Mouse (Mus musculus) left cerebral cortex, adult 18-20 months (tissue): Measurements from ENCODE around the gene Ankrd49. TPM values are rescaled to one million over a fixed set of nuclear protein-coding genes. Genes with fewer than 3 reads are reported as not detected.

Experiments used
- DNase-seq, 2 experiments: peaks; one replicate each; pipeline ENCODE4 v3.0.0; 2021 to 2022; ENCODE audit warnings: low spot score in 2 of 2, mixed read lengths in 1 of 2
- total RNA-seq, 2 experiments: library from RNA; stranded (reverse); gene quantifications; 2 replicates each; pipeline ENCODE4 v1.2.3; 2021

Gene Ankrd49
- total RNA-seq, 2 experiments from 2014 or later: 11.1 to 11.3 TPM

DNA sequence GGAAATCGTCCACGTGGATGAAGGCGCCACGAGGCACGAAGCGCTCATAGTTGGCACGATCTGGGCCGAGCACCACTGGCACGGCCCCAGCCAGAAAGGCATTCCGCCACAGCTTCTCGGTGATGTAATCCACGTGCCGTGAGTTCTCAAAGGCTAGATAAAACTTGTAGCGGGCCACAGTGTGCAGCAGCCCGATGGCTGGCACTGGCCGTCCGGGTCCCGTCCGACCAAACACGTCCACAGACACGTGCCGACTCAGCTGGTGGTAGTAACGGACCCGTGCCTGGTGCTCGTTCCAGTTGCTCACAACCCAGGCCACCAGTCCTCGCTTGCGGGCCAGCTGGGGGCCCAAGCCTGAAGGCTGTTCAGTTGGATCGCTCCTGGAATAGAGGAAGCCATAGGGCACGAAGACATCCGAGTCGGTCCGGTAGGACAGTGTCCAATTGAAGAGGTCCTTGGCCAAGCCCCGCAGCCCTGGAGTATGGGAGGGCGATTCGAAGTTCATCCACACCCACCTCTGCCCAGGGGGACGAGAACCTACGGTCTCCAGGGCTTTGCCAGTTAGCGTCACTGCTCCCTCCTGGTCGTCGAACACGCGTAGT lies 33.7 kb downstream of the Ankrd49 start:
- no peak for DNase-seq

DNA sequence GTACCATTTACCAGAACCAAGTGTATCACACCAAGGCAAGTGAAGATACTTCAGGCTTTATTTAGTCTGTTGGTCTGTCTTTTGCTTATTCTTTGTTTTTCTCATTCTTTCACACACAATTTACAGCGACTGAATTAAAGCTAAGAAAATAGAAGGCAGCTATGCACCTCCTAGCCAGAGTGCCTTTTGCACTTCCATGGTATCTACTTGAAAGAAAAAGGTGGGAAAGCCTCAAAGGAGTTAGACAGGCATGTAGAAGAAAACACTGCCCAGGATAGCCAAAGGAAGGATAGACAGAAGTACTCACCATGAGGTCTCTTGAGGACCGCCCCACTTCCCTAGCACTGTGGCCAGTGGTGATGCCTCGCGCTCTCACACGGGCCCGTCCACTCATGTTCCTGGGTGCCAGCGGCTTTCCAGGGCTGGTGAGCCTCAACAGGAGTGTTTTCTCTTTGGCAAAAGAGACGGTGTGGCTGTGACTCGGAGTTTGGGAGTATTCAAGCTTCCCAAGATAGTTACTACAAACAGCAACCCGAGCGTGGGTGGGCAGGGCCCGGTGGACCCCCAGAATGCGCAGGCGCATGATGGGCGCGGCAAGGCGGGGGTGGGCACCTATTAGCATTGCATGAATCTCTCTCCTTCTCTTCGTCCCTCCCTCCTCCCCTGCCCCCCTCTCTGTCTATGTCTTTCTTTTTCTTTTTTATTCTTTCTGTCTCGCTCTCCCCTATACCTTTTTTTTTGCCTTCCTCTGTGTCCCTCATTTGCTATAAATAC lies 44.3 kb downstream of the Ankrd49 start, which contains the start of gene Piwil4:
Piwil4 (minus strand) TSS at position 583 of the 774 bp plus-strand sequence.
- no peak for DNase-seq

DNA sequence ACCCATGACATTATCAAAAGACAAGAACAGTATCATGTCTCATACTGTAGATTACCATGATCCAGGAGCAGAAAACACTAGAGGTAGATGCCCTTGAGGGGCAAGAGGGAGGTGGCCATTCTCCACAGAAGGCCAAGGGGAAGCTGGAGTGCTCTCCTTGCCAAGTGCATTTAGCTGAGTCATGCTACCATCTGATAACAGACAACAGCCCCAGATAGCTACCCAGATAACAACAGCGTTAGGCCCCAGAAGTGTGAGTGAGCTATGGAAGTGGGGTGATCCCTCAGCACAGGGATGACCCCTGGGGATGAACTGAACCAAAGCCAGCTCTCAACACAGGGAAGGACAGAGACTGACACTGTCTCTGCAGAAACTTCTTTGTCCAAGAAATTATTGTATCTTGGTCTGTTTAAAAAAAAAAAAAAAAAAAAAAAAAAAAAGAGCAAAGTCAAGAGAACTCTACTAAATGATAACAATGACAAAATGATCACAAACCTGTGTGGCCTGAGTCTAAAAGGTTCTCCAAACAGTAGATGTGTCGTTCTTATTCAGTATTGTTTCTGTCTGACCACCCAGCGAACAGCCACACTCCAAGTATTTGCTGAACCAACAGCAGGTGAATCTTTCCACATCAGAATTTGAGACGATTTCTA lies 45.0 kb downstream of the Ankrd49 start:
- no peak for DNase-seq

DNA sequence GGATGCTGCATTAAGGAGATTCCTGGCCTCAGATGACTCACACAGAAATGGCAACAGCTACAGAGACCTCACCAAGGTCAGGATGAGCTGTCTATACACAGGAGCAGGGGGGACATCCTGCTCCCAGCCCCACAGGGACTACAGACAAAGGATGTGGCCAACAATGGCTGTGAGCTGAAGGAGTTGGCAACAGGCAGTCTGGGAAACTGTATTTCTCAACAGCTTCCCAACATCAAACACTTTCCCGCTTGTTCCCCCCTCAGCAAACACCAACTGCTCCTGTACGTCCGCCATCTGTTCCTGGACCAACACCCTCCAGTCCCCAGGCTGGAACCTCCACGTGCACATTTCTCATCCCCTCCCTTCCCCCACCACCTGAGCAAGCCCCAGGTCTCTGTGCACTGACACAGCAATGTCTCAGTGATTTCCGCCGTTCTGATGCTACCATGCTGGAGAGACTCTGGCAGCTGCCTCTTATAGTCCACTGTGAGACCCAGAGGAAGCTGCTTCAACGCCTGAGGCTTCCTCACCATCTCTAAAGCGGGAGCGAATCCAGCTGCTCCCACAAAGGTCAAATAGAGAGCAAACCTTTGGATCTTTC lies 53.6 kb downstream of the Ankrd49 start:
- no peak for DNase-seq

Other genes starting within 250 kb of the Ankrd49 start
- 10 to 100 TPM; 18.3 to 19.8 TPM for gene Amotl1, start 139.8 kb downstream of the Ankrd49 start, total RNA-seq
- gene Piwil4, start 44.1 kb downstream of the Ankrd49 start, total RNA-seq: not detected
- gene Fut4, start 32.5 kb downstream of the Ankrd49 start, total RNA-seq: under 1 TPM; 0.21 to 0.23 TPM
- not detected for gene 1700012B09Rik, start 13.8 kb downstream of the Ankrd49 start, total RNA-seq
- 10 to 100 TPM; 15.2 to 17.8 TPM for gene Mre11a, start 202 bp downstream of the Ankrd49 start, total RNA-seq
- gene Gpr83, start 75.4 kb upstream of the Ankrd49 start, total RNA-seq: 10 to 100 TPM; 23.2 to 27.9 TPM
- not detected for gene Izumo1r, start 119.1 kb upstream of the Ankrd49 start, total RNA-seq